Mouse (Mus musculus) MEL (cell line): ENCODE data around the gene Slc4a3.

Experiments used
- CHD1 ChIP-seq: IDR thresholded peaks from 2 replicates; pipeline ENCODE4 v1.6.1; 2012; ENCODE audit warnings: low read depth, mild to moderate bottlenecking, inconsistent platforms, low read length, improper control_type of control experiment
- CTCF ChIP-seq, 3 experiments: IDR thresholded peaks in 2 of 3; conservative IDR thresholded peaks in 1 of 3; 2 replicates each; pipeline ENCODE4 v1.5.1; 2011 to 2012; ENCODE audit warnings: low read length in 3 of 3, low read depth in 2 of 3, mild to moderate bottlenecking in 2 of 3, improper control_type of control experiment in 1 of 3, inconsistent platforms in 1 of 3, mixed read lengths in 1 of 3, moderate library complexity in 1 of 3; ENCODE audit not compliant: control insufficient read depth in 1 of 3, insufficient read depth in 1 of 3, poor library complexity in 1 of 3, severe bottlenecking in 1 of 3
- NRF1 ChIP-seq: IDR thresholded peaks from 2 replicates; pipeline ENCODE4 v1.6.1; 2014; ENCODE audit warnings: low read depth, mild to moderate bottlenecking, inconsistent platforms, low read length, improper control_type of control experiment, moderate library complexity; ENCODE audit not compliant: poor library complexity, insufficient read depth, severe bottlenecking
- POLR2A ChIP-seq, 2 experiments: IDR thresholded peaks; 2 replicates each; pipeline ENCODE4 v1.6.1; 2011 to 2012; ENCODE audit warnings: low read length in 2 of 2, mild to moderate bottlenecking in 2 of 2, control low read depth in 1 of 2, improper control_type of control experiment in 1 of 2, low read depth in 1 of 2, moderate library complexity in 1 of 2; ENCODE audit not compliant: control insufficient read depth in 1 of 2, insufficient read depth in 1 of 2, poor library complexity in 1 of 2

- TF ChIP-seq POLR2A (IDR thresholded peaks at IDR 0.05; ENCODE audit: control insufficient read depth in 1 of 2, insufficient read depth in 1 of 2, low read depth in 1 of 2, low read length in 2 of 2, poor library complexity in 1 of 2) = no peak
- TF ChIP-seq CHD1 = no peak
- TF ChIP-seq CTCF (IDR thresholded peaks at IDR 0.05 in 2 of 3, conservative IDR thresholded peaks at IDR 0.05 in 1 of 3; ENCODE audit: control insufficient read depth in 1 of 3, insufficient read depth in 1 of 3, low read depth in 2 of 3, low read length in 3 of 3, poor library complexity in 1 of 3, severe bottlenecking in 1 of 3) = no peak
- TF ChIP-seq NRF1 = no peak
These were observed 42.0 kb downstream of the Slc4a3 start for GRCm38 (mm10) chr1:75587738-75588719.
